Mouse (Mus musculus) neutrophil, adult 5-6 weeks (primary cell): ENCODE measurements around the gene Arl14. TPM values are rescaled to one million over a fixed set of nuclear protein-coding genes. Genes with fewer than 3 reads are reported as not detected.
"Not testable (repeated sequence)": the region's sequence is repeated elsewhere in the genome, so short reads cannot be mapped to it uniquely, and the experiment has no call there.

Experiments used
- ATAC-seq: fragments of 151-379, 151-347 bp; 2 replicates; pipeline ENCODE4 v1.8.0; 2017; ENCODE audit warnings: mild to moderate bottlenecking, moderate TSS enrichment; ENCODE audit not compliant: insufficient number of reproducible peaks, poor library complexity, low FRiP score, severe bottlenecking; ENCODE audit errors: extremely low read depth
- total RNA-seq: library from RNA; stranded (forward); fragments of 200-1000 nt; gene quantifications from 2 replicates; pipeline ENCODE4 v1.2.3, GENCODE M21; 2017

Gene Arl14
- total RNA-seq, 1 experiment from 2014 or later, result not detected

GRCm38 (mm10) chr3:69208441-69209309, 13.5 kb upstream of the Arl14 start:
- ATAC-seq, result peak; percentile 62; the same call in 1 of the 2 replicates

DNA sequence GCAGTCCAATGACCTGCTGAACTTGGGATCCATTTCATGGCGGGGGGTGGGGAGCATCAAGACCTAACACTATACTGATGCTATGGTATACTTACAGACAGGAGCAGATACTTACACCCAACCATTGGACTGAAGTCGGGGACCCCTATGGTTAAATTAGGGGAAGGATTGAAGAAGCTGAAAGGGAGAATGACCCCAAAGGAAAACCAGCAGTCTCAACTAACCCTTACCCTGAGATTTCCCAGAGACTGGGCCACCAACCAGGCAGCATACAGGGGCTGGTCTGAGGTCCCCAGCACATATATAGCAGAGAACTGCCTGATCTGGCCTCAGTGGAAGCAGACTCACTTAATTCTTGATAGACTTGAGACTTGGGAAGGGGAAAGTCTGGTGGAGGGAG, 10.0 kb upstream of the Arl14 start:
- ATAC-seq, result no peak

- ATAC-seq, result no peak
Observed at GRCm38 (mm10) chr3:69213465-69213864, 8.8 kb upstream of the Arl14 start.

GRCm38 (mm10) chr3:69214566-69214965, 7.7 kb upstream of the Arl14 start:
- ATAC-seq, result no peak

GRCm38 (mm10) chr3:69222502-69222900, 282 bp downstream of the Arl14 start:
- ATAC-seq, result no peak

DNA sequence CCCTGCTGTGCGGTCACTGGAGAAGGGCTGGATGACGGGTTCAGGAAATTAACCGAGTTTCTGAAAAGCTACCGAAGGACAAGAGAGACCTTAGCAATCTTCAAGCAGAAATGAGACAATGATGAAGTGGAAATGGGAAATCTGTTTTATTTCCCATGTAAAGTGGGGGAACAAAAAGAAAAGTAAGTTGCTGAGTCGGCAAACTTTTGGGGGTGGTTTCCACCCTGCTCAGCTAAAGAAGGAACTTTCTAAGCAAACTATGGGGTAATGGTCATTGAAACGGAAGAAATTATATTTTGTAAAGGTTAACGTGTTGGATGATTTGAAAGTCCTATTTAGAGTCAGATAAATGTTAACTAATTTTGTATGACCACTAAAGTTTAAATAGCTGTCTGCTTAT, 768 bp downstream of the Arl14 start:
- no peak for ATAC-seq

DNA sequence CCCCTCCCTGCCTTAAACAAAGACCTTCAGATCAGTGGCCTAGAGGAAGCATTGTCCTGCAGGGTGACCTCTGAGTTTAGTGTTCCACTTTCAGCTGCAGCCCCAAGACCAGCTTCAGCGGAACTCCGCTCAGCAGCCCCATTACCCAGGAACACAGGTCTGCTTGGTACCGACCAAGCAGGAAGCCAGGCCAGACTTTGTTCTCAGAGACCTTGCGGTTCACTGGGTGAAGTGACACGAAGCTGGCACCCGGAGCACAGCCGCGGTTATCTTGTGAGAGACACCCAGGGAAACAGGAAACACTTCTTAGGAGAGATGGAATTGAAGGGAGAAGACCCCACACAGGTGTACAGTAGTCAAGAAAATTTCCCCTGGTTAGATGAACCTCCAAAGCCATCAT, 1.4 kb downstream of the Arl14 start:
- ATAC-seq, result peak; percentile 48; the same call in 1 of the 2 replicates

DNA sequence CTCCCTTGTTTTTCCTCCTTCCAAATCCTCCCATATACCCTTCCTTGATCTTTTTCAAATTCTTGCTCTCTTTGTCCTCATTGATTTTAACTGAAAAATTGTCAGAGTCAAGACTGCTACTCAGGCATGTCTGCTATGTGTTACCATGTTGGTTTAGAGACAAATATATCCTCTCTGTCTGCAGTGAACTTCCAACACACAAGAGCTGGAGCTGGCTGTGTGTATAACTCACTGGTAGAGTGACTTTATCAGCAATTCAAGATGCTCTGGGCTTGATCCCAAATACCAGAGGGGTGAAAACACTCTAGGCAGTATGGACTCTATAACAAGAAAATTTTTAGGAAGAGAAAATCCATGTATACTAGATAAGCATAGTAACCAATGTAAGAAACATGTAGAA, 2.8 kb downstream of the Arl14 start:
- no peak for ATAC-seq

DNA sequence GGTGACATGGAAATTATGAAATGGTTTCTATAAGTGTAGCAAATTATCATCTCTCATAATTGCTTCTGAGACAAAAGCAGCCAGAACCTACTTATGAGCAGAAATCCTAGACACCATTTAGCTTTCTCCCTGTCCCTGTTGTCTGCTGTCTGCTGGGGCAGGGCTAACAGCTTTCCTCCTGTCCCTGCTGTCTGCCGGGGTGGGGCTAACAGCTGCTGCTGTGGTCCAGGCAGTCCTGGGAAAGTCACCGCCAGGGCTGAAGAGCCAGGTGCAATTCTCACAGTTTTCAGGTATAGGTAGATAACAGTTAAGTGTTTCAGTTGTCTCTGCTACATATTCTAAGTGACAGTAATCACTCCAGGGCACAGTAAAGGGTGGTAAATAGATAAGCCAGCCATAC, 4.3 kb downstream of the Arl14 start:
- no peak for ATAC-seq

- peak; percentile 51; the same call in 1 of the 2 replicates for ATAC-seq
Observed at GRCm38 (mm10) chr3:69228002-69228401, 5.8 kb downstream of the Arl14 start.

DNA sequence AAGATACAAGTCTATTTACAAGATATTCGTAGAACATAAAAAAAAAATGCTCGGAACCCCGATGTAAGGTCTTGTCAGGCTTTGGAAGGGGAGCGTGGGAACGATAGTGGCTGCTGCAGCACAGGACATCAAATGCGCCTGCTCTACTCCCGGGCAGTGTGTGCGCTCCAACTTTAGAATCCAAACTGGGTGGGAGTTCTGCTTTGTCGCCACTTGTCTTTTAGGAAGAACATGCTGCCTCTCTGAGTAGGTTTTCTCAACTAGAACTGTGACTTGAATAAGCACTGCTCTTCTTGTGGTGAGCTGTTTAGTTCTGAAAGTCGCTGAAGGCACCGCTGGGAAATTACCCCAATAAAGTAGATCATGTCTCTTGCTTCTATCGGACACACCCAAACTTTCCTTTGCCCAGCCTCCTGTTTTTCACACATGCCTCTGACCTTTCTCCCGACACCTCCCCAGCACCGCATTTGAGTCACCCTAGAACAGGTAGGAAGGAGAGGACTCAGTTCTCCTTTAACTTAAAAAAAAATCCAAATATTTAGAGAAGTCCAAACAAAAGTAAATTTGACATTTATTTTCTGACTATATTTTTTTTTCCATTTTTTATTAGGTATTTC, 9.4 kb downstream of the Arl14 start:
- ATAC-seq, result no peak

DNA sequence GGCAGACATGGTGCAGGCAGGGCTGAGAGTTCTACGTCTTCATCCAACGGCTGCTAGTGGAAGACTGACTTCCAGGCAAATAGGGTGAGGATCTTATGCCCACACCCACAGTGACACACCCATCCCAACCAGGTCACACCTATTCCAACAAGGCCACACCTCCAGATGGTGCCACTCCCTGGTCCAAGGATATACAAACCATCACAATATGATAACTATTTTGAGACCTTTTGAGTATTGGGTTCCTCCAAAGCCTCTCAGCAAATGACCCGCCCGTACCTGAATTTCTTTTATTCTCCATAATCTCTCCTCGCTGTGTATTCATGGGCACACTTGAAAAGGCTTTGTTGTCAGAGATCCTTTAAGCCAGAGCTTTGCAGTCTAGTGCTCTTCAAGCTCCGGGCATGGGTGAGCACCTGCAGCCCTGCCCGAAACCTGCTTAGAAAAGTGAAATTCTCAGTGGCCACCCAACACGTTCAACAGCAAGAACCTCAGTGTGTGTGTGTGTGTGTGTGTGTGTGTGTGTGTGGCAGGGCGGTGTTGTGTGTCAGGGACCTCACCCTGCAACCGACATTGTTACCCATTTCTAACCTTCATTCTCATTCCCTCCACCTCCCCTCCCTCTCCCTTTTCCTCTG, 11.5 kb downstream of the Arl14 start:
- not testable (repeated sequence) for ATAC-seq

- ATAC-seq, result no peak
Observed at GRCm38 (mm10) chr3:69234525-69234924, 12.3 kb downstream of the Arl14 start.

GRCm38 (mm10) chr3:69235806-69236205, 13.6 kb downstream of the Arl14 start:
- ATAC-seq, result no peak

GRCm38 (mm10) chr3:69236491-69236890, 14.3 kb downstream of the Arl14 start:
- no peak for ATAC-seq

- ATAC-seq, result peak; percentile 87
Observed at GRCm38 (mm10) chr3:69238141-69238851, 16.1 kb downstream of the Arl14 start.

GRCm38 (mm10) chr3:69239246-69239645, 17.0 kb downstream of the Arl14 start:
- ATAC-seq, result no peak

DNA sequence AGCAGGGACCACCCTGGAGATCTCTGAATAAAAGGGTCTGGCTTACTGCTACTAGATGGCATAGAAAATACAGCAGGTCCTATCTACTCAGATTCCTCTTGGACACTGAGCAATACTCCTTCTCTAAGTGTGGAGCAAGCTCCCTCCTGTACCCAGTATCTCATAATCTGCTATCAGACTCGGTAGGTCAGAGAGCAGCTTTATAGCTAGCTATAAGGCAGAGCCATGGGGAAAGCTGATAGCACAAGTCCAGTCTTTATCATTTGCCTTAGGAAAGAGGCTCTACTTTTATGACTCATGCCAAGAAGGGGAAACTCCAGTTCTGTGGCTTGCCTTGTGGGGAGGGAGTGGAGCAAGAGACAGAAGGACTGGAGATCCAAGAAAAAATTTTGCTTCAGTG, 18.8 kb downstream of the Arl14 start:
- no peak for ATAC-seq

DNA sequence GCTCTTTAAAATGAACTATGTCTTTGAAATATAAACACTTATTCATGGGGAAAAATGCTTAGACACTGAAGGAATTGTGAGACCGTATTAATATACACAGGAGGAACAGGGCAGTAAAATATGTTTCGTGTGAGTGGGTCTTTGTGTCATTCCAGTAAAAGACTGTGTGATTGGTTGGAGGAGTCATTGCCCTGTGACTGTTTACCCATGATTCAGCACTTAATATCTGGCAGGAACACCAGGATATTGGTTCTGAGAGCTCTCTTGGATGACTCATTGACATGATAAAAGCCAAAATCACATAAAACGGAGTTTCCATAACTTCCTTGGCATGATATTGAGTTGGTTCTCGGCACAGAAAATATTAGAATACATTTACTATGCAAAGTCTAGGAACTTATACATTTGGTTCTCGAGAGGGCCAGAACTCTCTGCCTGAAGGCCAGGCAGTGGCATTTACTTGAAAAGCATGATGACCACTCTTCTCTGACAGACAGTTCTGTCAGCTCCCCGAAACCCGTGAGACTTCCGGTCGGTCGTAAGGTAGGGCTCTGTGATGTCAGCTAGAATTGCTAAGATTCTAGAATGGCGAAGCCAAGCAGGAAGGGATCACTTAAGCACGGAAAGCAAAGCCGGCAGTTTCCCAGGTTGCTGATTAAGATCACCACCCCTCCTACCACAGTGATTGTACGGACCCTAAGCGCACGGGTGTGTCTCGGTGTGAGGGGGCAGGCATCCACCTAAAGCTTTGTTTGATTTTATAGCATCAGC, 31.1 kb downstream of the Arl14 start:
- no peak for ATAC-seq
